10 mouse cellular contexts compared by ENCODE assay signal in genomic region chr6:129260034-129260433, GRCm38 (mm10). TPM values are rescaled to one million over a fixed set of nuclear protein-coding genes. Genes with fewer than 3 reads are reported as not detected.
DNase-seq lines count a peak whose midpoint lies in the region; ATAC-seq and TF ChIP-seq lines count a peak whose summit lies in the region.
"Had no signal": no experiment of that assay in that cellular context is flagged by ENCODE, and none has a peak within 500 bp of the region (broad histone marks: within the 10 kb centered on the region; RNA-seq: fewer than 3 reads in every experiment).

No protein-coding gene starts in this region.

- H3K4me2 ChIP-seq in intestine, postnatal 0 days (replicated peaks; ENCODE audit: low read depth) = no peak overlapping the region
- no peak overlapping the region for H3K4me2 ChIP-seq in intestine, embryonic 16.5 days (ENCODE audit: low read depth, low read length)
- H3K4me2 ChIP-seq in midbrain, postnatal 0 days (ENCODE audit: low read depth, low read length, poor library complexity, severe bottlenecking) = no peak overlapping the region
- H3K4me2 ChIP-seq in midbrain, embryonic 16.5 days (ENCODE audit: low read length) = no peak overlapping the region

- no peak overlapping the region for H3K27ac ChIP-seq in intestine, postnatal 0 days (ENCODE audit: low read depth, low read length)
- H3K27ac ChIP-seq in intestine, embryonic 16.5 days (ENCODE audit: low read length) = no peak overlapping the region
- no peak overlapping the region for H3K27ac ChIP-seq in midbrain, postnatal 0 days (ENCODE audit: low read depth, low read length)
- H3K27ac ChIP-seq in midbrain, embryonic 16.5 days (ENCODE audit: low read length) = no peak overlapping the region

- no peaks in the 10 kb centered on the region for H3K4me1 ChIP-seq in intestine, postnatal 0 days (replicated peaks; ENCODE audit: control insufficient read depth, insufficient read depth, low read length)
- H3K4me1 ChIP-seq in intestine, embryonic 16.5 days (ENCODE audit: control insufficient read depth, insufficient read depth, low read length) = no peaks in the 10 kb centered on the region
- H3K4me1 ChIP-seq in midbrain, postnatal 0 days (ENCODE audit: insufficient read depth, low read length) = no peaks in the 10 kb centered on the region
- no peaks in the 10 kb centered on the region for H3K4me1 ChIP-seq in midbrain, embryonic 16.5 days (ENCODE audit: control insufficient read depth, insufficient read depth, low read length)

- no peaks in the 10 kb centered on the region for H3K36me3 ChIP-seq in intestine, postnatal 0 days (ENCODE audit: control insufficient read depth, insufficient read depth)
- H3K36me3 ChIP-seq in intestine, embryonic 16.5 days (ENCODE audit: control insufficient read depth, insufficient read depth, low read length) = no peaks in the 10 kb centered on the region
- no peaks in the 10 kb centered on the region for H3K36me3 ChIP-seq in midbrain, postnatal 0 days (ENCODE audit: insufficient read depth, low read length)
- no peaks in the 10 kb centered on the region for H3K36me3 ChIP-seq in midbrain, embryonic 16.5 days (ENCODE audit: control insufficient read depth, insufficient read depth, low read length)

- intact Hi-C loops in heart, postnatal 14 days (cut with DNase I) = no loop called here

- TF ChIP-seq CTCF in intestine, postnatal 0 days (IDR thresholded peaks at IDR 0.05; ENCODE audit: low read depth) = peak; percentile 69
- peak; percentile 68 for TF ChIP-seq CTCF in midbrain, postnatal 0 days (IDR thresholded peaks at IDR 0.05)

- ATAC-seq in intestine, postnatal 0 days = no peak
- no peak for ATAC-seq in intestine, embryonic 16.5 days
- ATAC-seq in midbrain, postnatal 0 days (ENCODE audit: low FRiP score) = no peak
- no peak for ATAC-seq in midbrain, embryonic 16.5 days

- no peak overlapping the region for H3K9ac ChIP-seq in intestine, postnatal 0 days (ENCODE audit: low read depth, low read length)
- no peak overlapping the region for H3K9ac ChIP-seq in intestine, embryonic 16.5 days (ENCODE audit: low read depth, low read length)
- no peak overlapping the region for H3K9ac ChIP-seq in midbrain, postnatal 0 days (replicated peaks; ENCODE audit: low read length, poor library complexity, severe bottlenecking)
- H3K9ac ChIP-seq in midbrain, embryonic 16.5 days (ENCODE audit: low read depth, low read length) = no peak overlapping the region

- no peaks in the 10 kb centered on the region for H3K27me3 ChIP-seq in intestine, postnatal 0 days (replicated peaks; ENCODE audit: control insufficient read depth, insufficient read depth, low read length)
- no peaks in the 10 kb centered on the region for H3K27me3 ChIP-seq in intestine, embryonic 16.5 days (replicated peaks; ENCODE audit: control insufficient read depth, insufficient read depth, low read length)
- H3K27me3 ChIP-seq in midbrain, postnatal 0 days (ENCODE audit: insufficient read depth, low read length) = no peaks in the 10 kb centered on the region
- no peaks in the 10 kb centered on the region for H3K27me3 ChIP-seq in midbrain, embryonic 16.5 days (ENCODE audit: control insufficient read depth, insufficient read depth, low read depth, low read length)

- DNase-seq in midbrain, postnatal 0 days (ENCODE audit: low spot score) = no peak
- peak; percentile 75 for DNase-seq in induced T-regulatory cell, adult 2 months (ENCODE audit: low read depth)
- no peak for DNase-seq in heart, postnatal 14 days
- no peak for DNase-seq in spleen, postnatal 14 days (ENCODE audit: low spot score in 2 of 2)
- no peak for DNase-seq in layer of hippocampus, postnatal 10 days (ENCODE audit: low spot score in 2 of 2)
- DNase-seq: adrenal gland, adult 2 months had no signal

- no peak overlapping the region for H3K4me3 ChIP-seq in intestine, postnatal 0 days (ENCODE audit: low read depth, low read length)
- no peak overlapping the region for H3K4me3 ChIP-seq in intestine, embryonic 16.5 days (ENCODE audit: low read length)
- H3K4me3 ChIP-seq in midbrain, postnatal 0 days (ENCODE audit: low read depth, low read length) = no peak overlapping the region
- no peak overlapping the region for H3K4me3 ChIP-seq in midbrain, embryonic 16.5 days (ENCODE audit: low read depth, low read length)

- no peaks in the 10 kb centered on the region for H3K9me3 ChIP-seq in intestine, postnatal 0 days (ENCODE audit: control insufficient read depth)
- H3K9me3 ChIP-seq in intestine, embryonic 16.5 days (ENCODE audit: control insufficient read depth, low read length) = no peaks in the 10 kb centered on the region
- H3K9me3 ChIP-seq in midbrain, postnatal 0 days (ENCODE audit: low read length) = no peaks in the 10 kb centered on the region
- no peaks in the 10 kb centered on the region for H3K9me3 ChIP-seq in midbrain, embryonic 16.5 days (replicated peaks; ENCODE audit: control insufficient read depth, low read length, poor library complexity, severe bottlenecking)

RNA-seq across cellular contexts. Expression of gene Cd69, which starts 15.2 kb away (rescaled TPM):
- 0.12 and 0.16 TPM in 2 replicates for polyA plus RNA-seq in intestine, postnatal 0 days (2015; fragmentation: Nextera tagmentation; extraction: Ambion mirVana)
- polyA plus RNA-seq in intestine, embryonic 16.5 days (2015; fragmentation: Nextera tagmentation; extraction: Ambion mirVana) = 0.24 and 0.37 TPM in 2 replicates
- total RNA-seq in midbrain, postnatal 0 days (2014; rRNA removed) = not detected in 2 replicates
- not detected in 2 replicates for polyA plus RNA-seq in midbrain, postnatal 0 days (2015; fragmentation: Nextera tagmentation; extraction: Ambion mirVana)
- not detected in 2 replicates for polyA plus RNA-seq in midbrain, embryonic 16.5 days (2015; fragmentation: Nextera tagmentation; extraction: Ambion mirVana)
- total RNA-seq in heart, postnatal 14 days (2021) = 1 to 10 TPM in 1 of 2 experiments, under 1 TPM in 1; 0.22 to 1.4 TPM
- total RNA-seq in layer of hippocampus, postnatal 10 days (2021) = not detected
- total RNA-seq: gastrocnemius, adult 8-10 months had no signal
- polyA plus RNA-seq: adrenal gland, adult 2 months had no signal
